Mouse (Mus musculus) heart, postnatal 0 days (tissue): Measurements from ENCODE around the gene Dolk. TPM values are rescaled to one million over a fixed set of nuclear protein-coding genes. Genes with fewer than 3 reads are reported as not detected.

ENCODE experiments used
- ATAC-seq: fragments of 200-750 bp; cut with Nextera tagmentation; 2 replicates; pipeline ENCODE4 v1.8.0; 2017; ENCODE audit warnings: low read depth, moderate number of reproducible peaks, moderate library complexity; ENCODE audit not compliant: insufficient read depth
- DNase-seq: peaks from one replicate; pipeline ENCODE4 v3.0.0-alpha.2; 2016; ENCODE audit warnings: low spot score
- H3K27ac ChIP-seq: fragments of 300-500 bp; sonication (generic); 2 replicates; pipeline ENCODE4 v1.5.1; 2014; ENCODE audit warnings: low read depth, mild to moderate bottlenecking
- H3K27me3 ChIP-seq: fragments of 300-500 bp; sonication (generic); 2 replicates; pipeline ENCODE4 v1.6.1; 2014; ENCODE audit warnings: low read length, mixed read lengths; ENCODE audit not compliant: control insufficient read depth, insufficient read depth
- H3K36me3 ChIP-seq: fragments of 300-500 bp; sonication (generic); replicated peaks from 2 replicates; pipeline ENCODE4 v1.6.1; 2014; ENCODE audit warnings: low read length, mixed read lengths; ENCODE audit not compliant: control insufficient read depth, insufficient read depth
- H3K4me1 ChIP-seq: fragments of 300-500 bp; sonication (generic); 2 replicates; pipeline ENCODE4 v1.6.1; 2014; ENCODE audit warnings: antibody characterized with exemption; ENCODE audit not compliant: control insufficient read depth, insufficient read depth
- H3K4me2 ChIP-seq: fragments of 300-500 bp; sonication (generic); 2 replicates; pipeline ENCODE4 v1.6.1; 2014; ENCODE audit warnings: low read depth, mild to moderate bottlenecking, low read length, moderate library complexity
- H3K4me3 ChIP-seq: fragments of 300-500 bp; sonication (generic); 2 replicates; pipeline ENCODE4 v1.5.1; 2014; ENCODE audit warnings: low read depth, low read length
- H3K9ac ChIP-seq: fragments of 300-500 bp; sonication (generic); replicated peaks from 2 replicates; pipeline ENCODE4 v1.6.1; 2014; ENCODE audit warnings: low read depth, low read length, mixed read lengths
- H3K9me3 ChIP-seq: fragments of 300-500 bp; sonication (generic); replicated peaks from 2 replicates; pipeline ENCODE4 v1.6.1; 2016; ENCODE audit warnings: low read length; ENCODE audit not compliant: control insufficient read depth
- CTCF ChIP-seq: IDR thresholded peaks from 2 replicates; pipeline ENCODE4 v1.5.1; 2016; ENCODE audit warnings: antibody characterized with exemption, control low read depth, low read depth
- EP300 ChIP-seq: IDR thresholded peaks from 2 replicates; pipeline ENCODE4 v1.6.1; 2016; ENCODE audit warnings: antibody characterized with exemption, low read depth
- WGBS: fragments of 180-500 bp; shearing (Covaris S2); extraction: QIAGEN DNeasy Blood & Tissue Kit; methylation state at CpG from one replicate; pipeline ENCODE4 v1.1.7; 2014; 5-methylcytosine and 5-hydroxymethylcytosine counted together
- polyA plus RNA-seq: library from polyadenylated mRNA; unstranded; fragments of >200 nt; fragmentation: Nextera tagmentation; extraction: Ambion mirVana; gene quantifications from 2 replicates; pipeline ENCODE4 v1.2.1, GENCODE M21; 2015
- total RNA-seq: library from RNA; depleted of rRNA; stranded (reverse); fragments of >200 nt; gene quantifications from 2 replicates; pipeline ENCODE4 v1.2.3, GENCODE M21; 2014; ENCODE audit warnings: low replicate concordance

Dolk gene
- total and polyA plus RNA-seq, 2 experiments from 2014 or later = 32.8 to 53.8 TPM

GRCm38 (mm10) chr2:30255631-30256395, 30.3 kb downstream of the Dolk start:
- H3K36me3 ChIP-seq = peaks cover 61% of the 10 kb centered on the region
- 95% methylated on average over 42 of the region's 42 CpGs for WGBS
- no peak overlapping the region for H3K27ac ChIP-seq
- DNase-seq (no peak), ATAC-seq (no peak)
- no peak for TF ChIP-seq CTCF
- no peak for TF ChIP-seq EP300
- no peaks in the 10 kb centered on the region for H3K9me3 ChIP-seq
- no peak overlapping the region for H3K9ac ChIP-seq
- H3K27me3 ChIP-seq = no peaks in the 10 kb centered on the region
- H3K4me1 ChIP-seq = peaks cover 37% of the 10 kb centered on the region
- no peak overlapping the region for H3K4me3 ChIP-seq
- H3K4me2 ChIP-seq = no peak overlapping the region

- WGBS = 55% methylated on average over 5 of the region's 5 CpGs
- DNase-seq = no peak
- TF ChIP-seq EP300 = no peak
- TF ChIP-seq CTCF = no peak
These were observed 32.3 kb downstream of the Dolk start for GRCm38 (mm10) chr2:30253809-30254208.

GRCm38 (mm10) chr2:30252521-30252920, 33.6 kb downstream of the Dolk start:
- ATAC-seq (no peak), DNase-seq (no peak)
- no peak overlapping the region for H3K4me3 ChIP-seq
- H3K36me3 ChIP-seq = peaks cover 72% of the 10 kb centered on the region
- H3K27ac ChIP-seq = no peak overlapping the region
- peaks cover 12% of the 10 kb centered on the region for H3K4me1 ChIP-seq
- no peak overlapping the region for H3K9ac ChIP-seq
- no peaks in the 10 kb centered on the region for H3K9me3 ChIP-seq
- H3K4me2 ChIP-seq = no peak overlapping the region
- H3K27me3 ChIP-seq = no peaks in the 10 kb centered on the region
- WGBS = 62% methylated on average over 3 of the region's 3 CpGs
- no peak for TF ChIP-seq CTCF
- no peak for TF ChIP-seq EP300

More at GRCm38 (mm10) chr2:30253809-30254208, 32.3 kb downstream of the Dolk start:
- H3K4me3 ChIP-seq = no peak overlapping the region
- H3K9ac ChIP-seq = no peak overlapping the region
- H3K4me2 ChIP-seq = no peak overlapping the region
- H3K4me1 ChIP-seq = peaks cover 23% of the 10 kb centered on the region
- no peak for ATAC-seq
- peaks cover 70% of the 10 kb centered on the region for H3K36me3 ChIP-seq
- no peaks in the 10 kb centered on the region for H3K9me3 ChIP-seq
- H3K27ac ChIP-seq = no peak overlapping the region
- H3K27me3 ChIP-seq = no peaks in the 10 kb centered on the region

DNA sequence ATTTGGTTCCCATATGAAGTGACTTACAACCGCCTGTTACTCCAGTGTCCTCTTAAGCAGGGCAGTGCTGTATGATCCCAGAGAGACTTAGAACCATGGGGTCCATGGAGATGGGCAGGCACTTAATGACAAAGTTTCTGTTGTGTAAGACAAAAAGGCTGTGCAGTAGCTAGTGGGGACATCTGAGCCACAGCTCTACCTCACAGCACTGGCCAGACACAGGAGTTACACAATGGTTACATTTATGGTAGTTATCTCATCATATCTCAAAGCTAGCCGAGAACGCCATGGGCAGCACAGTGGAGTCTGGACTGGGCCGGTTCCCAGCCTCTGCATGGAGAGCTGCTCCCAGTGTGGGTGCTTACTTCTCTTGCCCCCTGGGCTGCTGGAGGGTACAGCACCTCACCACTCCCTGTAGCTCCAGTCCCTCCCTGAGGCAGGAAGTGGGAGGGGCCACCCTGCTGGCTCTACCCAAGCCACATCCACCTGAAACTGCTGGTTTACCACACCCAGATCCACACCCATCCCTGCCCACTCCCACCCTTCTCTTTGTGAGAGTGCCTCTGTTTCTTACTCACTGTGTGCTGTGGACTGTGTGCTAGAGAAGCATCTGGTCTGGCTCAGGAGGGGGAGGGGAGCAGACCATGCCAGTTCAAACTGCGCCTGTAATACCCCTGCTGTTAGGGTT, 34.6 kb downstream of the Dolk start:
- no peak for DNase-seq
- no peaks in the 10 kb centered on the region for H3K27me3 ChIP-seq
- peaks cover 12% of the 10 kb centered on the region; the same call in 1 of the 2 replicates for H3K4me1 ChIP-seq
- no peak for TF ChIP-seq CTCF
- TF ChIP-seq EP300 = no peak
- H3K4me3 ChIP-seq = no peak overlapping the region
- H3K9ac ChIP-seq = no peak overlapping the region
- peaks cover 64% of the 10 kb centered on the region for H3K36me3 ChIP-seq
- 34% methylated on average over 5 of the region's 5 CpGs for WGBS
- no peaks in the 10 kb centered on the region for H3K9me3 ChIP-seq
- H3K4me2 ChIP-seq = no peak overlapping the region
- ATAC-seq = peak; percentile 31
- H3K27ac ChIP-seq = peak overlapping the region; percentile 48

GRCm38 (mm10) chr2:30250166-30251128, 35.7 kb downstream of the Dolk start:
- ATAC-seq = no peak
- no peaks in the 10 kb centered on the region for H3K27me3 ChIP-seq
- H3K4me3 ChIP-seq = no peak overlapping the region
- no peak overlapping the region for H3K9ac ChIP-seq
- TF ChIP-seq CTCF (no peak), EP300 (no peak)
- H3K4me1 ChIP-seq = peaks cover 12% of the 10 kb centered on the region; the same call in 1 of the 2 replicates
- WGBS = 84% methylated on average over 10 of the region's 10 CpGs
- no peaks in the 10 kb centered on the region for H3K9me3 ChIP-seq
- peaks cover 63% of the 10 kb centered on the region for H3K36me3 ChIP-seq
- H3K4me2 ChIP-seq = no peak overlapping the region
- H3K27ac ChIP-seq = 0 out of 2 replicates have a peak overlapping the region, but pooled peaks have one; percentile 15
- no peak for DNase-seq
